Mouse (Mus musculus) adrenal gland, postnatal 14 days (tissue): ENCODE measurements around the gene Snx27. TPM values are rescaled to one million over a fixed set of nuclear protein-coding genes. Genes with fewer than 3 reads are reported as not detected.
A peak's percentile ranks its signal among the peaks of the same experiment; 100 is the strongest.

ENCODE experiments used
- DNase-seq: peaks from one replicate; pipeline ENCODE4 v3.0.0; 2021; ENCODE audit warnings: mixed read lengths
- long read RNA-seq, 2 experiments: library from polyadenylated mRNA; stranded (forward); transcript quantifications; one replicate each; pipeline ENCODE4 v2.0.0; 2021
- total RNA-seq: library from RNA; stranded (reverse); gene quantifications from 2 replicates; pipeline ENCODE4 v1.2.3, GENCODE M21; 2021

Snx27 gene
- 35.7 and 37.5 TPM in 2 replicates for total RNA-seq
- long read RNA-seq, experiment 1, full-length matches to known transcripts = 8 of 15 reads
- long read RNA-seq, experiment 1, partial matches to known transcripts = 0 of 15 reads
- long read RNA-seq, experiment 1, other reads (novel, unspliced or antisense) = 7 of 15 reads
- long read RNA-seq, experiment 2, full-length matches to known transcripts = 7 of 17 reads
- long read RNA-seq, experiment 2, partial matches to known transcripts = 1 of 17 reads
- long read RNA-seq, experiment 2, other reads (novel, unspliced or antisense) = 9 of 17 reads

DNA sequence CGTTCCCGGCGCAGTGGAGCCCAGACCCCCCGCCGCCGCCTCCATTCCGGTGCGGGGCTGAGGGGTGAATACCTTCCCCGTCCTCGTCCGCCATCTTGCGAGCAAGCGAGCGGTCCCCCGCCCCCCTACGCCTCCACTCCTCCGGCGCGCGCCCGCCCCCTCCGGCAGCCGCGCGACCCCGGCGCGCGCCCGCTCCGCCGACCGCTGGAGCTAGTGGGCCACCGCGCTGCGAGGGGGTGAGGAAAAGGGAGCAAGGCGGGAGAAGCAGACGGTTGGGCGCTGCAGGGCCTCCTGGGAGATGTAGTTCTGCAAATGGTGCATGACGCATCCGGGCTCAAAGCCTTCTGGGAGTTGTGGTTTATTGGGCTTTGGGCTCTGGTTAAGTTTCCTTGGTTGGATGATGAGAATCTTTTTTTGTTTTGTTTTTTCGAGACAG lies at the start of gene Snx27:
Gene Snx27 (minus strand): TSS at position 261 of the 436 bp plus-strand sequence.
- peak; percentile 91 for DNase-seq

DNA sequence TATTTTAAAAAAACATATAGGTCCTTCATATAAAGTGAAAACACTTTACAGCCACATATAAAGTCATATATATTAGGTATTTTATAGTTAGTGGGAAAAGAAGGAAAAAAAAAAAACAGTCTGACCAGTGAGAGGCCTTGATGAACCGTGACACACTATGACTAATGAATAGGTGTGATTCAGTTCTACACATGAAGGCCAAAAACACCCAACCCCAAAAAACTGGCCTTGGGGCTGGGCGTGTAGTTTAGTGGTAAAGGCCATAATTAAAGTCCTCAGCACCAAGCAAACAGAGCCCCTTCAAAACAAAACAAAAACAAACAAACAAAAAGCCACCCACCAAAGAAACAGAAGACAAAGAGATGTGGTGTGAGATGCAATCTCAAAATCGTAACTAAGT lies 47.4 kb upstream of the Snx27 start:
- peak; percentile 50 for DNase-seq

DNA sequence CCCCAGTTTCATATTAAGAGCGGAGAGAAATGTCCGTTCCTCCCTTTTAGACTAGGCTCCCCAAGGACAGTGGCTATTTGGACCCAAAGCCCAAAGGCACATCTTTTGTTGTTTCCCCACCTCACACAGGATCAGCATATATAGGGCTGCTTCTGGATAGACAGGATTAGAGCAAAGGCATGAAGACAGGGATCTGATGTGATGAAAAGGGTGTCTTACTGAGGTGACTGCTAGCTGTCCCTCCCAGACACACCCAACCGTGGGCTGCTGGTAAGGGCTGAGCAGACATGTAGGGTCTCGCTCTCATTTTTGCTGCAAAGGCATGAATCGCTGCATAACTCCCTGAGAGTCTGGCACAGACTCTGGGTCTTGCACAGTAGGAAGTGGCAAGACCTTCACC lies 46.2 kb upstream of the Snx27 start:
- DNase-seq = no peak

- DNase-seq = no peak
Observed at GRCm38 (mm10) chr3:94624281-94624680, 41.8 kb upstream of the Snx27 start.

GRCm38 (mm10) chr3:94622550-94622949 lies 40.0 kb upstream of the Snx27 start:
- DNase-seq = no peak

GRCm38 (mm10) chr3:94621740-94622507 lies 39.4 kb upstream of the Snx27 start:
- DNase-seq = no peak

GRCm38 (mm10) chr3:94616717-94617116 lies 34.2 kb upstream of the Snx27 start:
- peak; percentile 62 for DNase-seq

DNA sequence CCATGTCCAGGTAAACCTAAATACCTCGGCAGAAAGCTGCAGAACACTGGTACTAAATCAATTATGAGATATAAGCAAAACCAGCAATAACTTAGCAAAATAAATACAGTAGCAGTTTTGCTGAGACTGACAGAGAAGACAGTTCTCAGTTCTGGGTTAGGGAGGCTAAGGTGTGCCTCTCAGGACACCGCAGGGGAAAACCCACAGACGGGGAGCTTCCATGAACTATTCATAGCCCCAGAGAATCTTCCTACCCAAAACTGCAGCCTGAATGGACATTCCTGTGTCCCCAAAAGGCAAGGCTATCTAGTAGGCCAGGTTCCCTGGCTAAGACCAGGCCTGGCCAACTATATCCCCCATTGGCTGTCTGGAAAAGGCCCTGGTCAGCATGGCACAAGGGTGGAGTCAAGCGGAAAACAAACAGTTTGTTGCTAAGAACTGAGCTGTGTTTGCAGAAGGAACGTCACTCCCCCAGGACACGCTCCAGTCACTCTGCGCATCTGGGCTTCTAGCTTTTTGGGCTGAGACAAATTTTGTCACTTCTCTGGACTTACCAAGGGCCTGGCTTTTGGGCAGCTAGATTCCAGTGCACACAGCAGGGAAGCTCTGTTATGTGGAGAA lies 30.9 kb upstream of the Snx27 start:
- DNase-seq = no peak

DNA sequence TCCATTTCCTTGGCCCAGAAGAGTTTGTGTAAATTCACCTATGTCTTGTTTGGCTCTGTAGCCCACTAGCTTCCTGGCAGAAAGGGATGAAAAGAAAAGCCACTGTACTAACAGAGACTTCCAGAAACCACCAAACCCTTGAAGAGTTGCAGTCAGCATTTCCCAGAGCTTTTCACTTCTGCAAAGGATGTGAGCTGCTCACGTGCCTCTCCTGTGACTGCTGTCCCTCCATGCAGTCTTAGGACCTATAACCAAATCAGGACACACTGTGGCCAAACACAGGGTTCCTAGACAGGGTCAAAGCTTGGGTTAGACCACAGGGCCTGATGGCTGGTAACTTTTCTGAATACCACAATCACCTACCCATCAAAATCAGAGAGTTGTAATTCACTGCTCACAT lies 29.8 kb upstream of the Snx27 start:
- DNase-seq = no peak

DNA sequence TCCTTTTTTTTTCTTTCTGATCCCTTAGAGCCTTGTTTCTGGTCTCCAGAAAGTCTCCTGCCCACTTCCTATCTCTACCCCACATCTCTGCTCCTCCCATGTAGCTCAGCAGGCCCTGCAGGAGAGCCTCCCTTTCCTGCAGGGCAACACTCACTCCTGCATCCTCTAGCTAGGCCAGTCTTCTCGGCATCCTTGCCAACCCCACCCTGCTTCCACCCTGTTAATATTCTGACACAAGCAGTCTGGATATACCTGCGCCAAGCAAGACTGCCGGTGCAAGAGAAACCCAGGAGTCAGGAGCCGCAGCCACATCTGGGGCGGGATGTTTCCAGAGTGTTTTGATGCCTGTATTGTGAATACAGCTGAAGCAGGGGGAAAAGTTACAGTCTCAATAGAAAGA lies 29.3 kb upstream of the Snx27 start:
- no peak for DNase-seq

DNA sequence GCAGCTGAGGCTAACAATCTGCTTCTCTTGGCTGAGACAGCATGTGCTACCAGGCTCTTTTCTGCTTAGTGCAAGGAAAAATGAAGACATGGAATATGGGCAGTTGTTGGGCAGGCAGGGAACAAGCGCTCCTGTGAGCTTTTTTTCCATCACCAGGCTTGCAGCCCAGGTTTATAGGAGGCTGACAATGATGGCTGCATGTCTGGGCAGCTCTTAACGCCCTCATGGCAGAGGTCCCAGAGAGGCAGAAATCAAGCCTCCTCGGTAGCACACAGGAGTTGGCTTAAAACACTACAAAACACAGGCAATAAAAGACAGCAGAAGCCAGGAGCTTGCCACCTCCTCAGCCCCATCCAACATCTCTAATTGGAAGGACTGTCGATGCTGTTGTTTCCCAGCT lies 28.8 kb upstream of the Snx27 start:
- no peak for DNase-seq

DNA sequence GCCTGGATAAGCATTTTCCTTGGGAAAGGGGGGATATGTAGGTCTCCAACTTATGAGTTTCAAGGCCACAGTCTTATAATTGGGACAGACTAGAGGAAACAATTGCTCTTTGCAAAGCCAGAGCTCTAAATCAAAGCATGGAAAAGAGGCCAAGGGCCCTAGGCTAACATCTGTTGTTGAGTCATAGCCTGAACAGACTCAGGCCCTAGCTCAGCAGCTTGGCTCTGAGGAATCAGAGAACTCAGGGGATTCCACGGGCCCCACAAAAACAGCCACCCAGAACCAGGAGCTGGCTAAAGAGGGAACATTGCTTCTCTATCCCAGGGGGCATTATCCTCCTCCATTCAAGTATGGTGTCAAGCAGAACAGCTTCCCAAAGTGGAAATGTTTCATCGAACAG lies 28.1 kb upstream of the Snx27 start:
- peak; percentile 62 for DNase-seq

DNA sequence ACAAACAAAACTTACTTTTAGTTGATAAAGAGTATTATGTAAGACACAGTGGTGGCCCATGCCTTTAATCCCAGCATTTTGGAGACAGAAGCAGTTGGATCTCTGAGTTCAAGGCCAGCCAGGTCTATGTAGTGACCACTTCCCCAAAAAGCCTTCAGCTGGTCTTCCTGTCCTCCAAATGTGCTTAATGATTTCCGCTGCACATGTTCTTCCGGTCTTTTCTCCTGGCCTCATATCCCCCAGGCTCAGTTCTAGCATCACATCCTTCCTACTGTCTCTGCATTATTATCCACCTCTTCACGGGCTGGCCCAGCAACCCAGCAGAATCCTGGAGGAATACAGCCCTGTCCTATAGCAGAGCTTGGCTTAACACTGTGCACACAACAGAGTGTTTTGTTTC lies 27.1 kb upstream of the Snx27 start:
- DNase-seq = no peak

- DNase-seq = peak; percentile 70
Observed at GRCm38 (mm10) chr3:94601959-94602358, 19.4 kb upstream of the Snx27 start.

GRCm38 (mm10) chr3:94597224-94597779 lies 14.8 kb upstream of the Snx27 start:
- DNase-seq = no peak

DNA sequence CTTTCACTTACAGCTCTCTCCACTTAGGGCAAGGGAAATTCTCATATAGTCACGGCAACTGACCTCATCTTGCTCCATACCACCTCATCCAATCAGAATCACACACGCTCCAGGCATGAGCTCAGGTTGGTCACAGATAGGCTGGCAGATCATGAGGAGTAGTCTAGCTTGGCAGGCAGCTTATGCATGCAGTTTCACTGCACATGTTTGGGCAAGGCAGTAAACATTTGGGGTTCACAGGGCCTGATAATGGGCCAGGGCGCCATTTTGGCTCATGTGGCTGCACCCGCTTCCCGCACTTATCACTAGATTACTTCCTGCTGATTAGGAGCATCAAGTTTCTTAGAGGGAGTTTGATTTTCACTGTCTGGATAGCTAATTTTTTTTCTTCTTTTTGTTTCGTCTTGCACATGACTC lies 13.4 kb upstream of the Snx27 start:
- no peak for DNase-seq

DNA sequence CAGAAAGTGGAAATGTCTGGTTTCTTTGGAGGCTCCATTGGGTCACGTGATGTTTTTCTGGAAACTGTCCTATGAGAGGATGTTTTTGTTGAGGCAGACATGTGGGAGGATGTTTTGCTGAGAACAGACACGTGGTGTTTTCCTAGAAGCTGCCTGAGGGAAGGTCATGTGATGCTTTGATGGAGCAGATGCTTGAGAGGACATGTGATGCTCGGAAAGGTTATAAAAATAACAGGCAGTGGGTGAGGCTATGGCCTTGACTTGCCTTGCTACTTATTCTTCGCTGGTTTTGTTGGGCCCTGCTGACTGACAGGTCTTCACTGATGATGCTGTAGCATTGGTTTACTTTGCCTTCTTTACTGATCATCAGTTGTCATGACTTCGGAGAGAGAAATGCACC lies 8.6 kb upstream of the Snx27 start:
- DNase-seq = no peak

DNA sequence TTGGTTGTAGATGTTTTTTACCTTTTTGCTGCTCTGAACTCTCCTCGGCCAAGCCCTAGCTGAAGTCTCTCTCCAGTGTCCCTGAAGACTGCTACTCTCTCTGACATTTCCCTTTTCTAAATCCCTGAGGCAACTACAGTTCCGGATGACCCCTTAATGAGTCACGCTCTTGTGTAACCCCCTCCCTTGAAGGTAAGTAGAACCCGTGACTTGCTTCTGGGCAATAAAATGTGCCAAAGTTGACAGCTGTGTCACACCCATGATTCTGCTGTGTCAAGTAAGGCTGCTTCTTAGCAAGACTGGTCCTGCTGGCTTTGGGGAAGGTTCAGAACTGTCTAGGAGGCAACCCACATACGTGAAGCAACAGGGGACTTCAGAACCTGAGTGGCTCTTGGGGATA lies 5.4 kb upstream of the Snx27 start:
- peak; percentile 38 for DNase-seq

GRCm38 (mm10) chr3:94582944-94583343 lies 428 bp upstream of the Snx27 start:
- DNase-seq = no peak

DNA sequence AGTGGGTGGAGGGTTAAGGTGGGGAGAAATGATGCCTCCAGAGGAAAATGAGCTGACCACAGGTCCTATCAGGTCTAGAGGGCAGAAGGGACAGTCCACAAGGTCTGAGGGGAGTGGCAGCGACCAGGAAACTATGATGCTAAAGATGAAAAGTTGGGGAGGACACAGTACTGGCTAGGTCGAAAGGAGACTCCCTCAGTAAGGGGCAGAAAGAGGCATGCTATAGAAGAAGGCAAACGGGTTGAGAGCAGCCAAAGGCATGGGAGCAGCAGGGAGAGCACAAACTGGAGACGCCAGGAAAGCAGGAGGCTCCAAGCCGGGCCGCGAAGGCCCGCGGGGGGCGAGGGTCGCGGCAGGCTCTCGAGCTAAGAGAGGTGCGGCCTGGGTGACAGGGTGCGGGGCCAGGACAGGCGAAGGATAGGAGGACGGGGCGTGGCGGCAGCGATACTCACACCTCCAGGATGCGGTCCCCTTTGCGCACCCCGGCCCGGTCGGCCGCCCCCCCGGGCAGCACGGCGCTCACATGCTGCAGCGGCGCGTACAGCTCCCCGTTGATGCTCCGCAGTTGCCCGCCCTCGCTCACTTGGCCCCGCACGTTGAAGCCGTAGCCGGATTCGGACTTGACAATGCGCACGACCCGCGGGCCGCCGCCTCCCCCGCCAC lies 592 bp downstream of the Snx27 start:
- peak; percentile 78 for DNase-seq

DNA sequence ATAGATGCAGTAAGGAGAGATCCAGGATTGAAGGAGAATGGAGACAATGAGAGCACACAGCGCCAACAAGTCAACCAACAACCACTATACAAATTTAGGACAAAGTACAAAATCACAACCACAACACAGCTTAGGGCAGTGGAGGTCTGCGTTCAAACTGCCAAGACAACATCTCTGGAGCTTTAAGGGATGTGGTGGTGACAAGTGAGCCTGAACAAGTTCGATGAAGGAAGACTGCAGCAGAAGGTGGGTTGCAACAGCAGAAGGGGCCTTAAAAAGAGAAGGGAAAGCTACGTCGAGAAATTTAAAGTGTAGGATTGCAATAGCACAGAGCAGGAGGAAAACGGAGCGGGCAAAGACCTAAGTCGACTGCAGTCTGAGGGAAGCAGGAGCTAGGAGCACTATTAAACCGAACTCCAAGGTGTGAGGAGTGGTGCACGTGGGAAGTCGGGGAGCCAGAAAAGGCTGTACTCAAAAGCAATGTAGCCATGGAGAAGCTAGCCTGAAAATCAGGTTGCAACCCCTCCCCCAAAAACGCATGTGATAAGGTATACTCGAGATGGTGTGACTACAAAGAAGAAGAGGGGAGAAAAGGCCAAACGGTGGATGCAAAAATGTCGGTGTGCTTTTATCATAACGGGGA lies 1.3 kb downstream of the Snx27 start:
- peak; percentile 21 for DNase-seq

DNA sequence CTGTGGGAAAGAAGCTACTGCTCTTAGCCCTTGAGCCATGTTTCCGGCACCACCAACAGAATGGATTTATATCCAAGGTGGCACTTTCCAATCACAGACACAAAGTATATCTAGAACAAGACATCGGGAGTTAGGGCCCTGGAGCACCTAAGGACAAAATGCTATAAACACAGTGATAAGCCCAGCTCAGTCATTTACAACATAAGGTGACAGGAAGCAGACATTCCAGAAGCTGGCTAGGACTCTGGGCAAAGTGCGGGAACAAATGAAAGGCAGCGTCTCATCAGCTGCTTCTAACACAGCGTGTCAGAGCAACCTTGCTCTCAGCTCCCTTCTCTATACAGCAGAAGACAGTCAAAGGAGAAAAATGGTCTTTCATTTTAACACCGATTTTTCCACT lies 8.0 kb downstream of the Snx27 start:
- no peak for DNase-seq
